ENCODE assay signal across 7 mouse cellular contexts in the genomic region with DNA sequence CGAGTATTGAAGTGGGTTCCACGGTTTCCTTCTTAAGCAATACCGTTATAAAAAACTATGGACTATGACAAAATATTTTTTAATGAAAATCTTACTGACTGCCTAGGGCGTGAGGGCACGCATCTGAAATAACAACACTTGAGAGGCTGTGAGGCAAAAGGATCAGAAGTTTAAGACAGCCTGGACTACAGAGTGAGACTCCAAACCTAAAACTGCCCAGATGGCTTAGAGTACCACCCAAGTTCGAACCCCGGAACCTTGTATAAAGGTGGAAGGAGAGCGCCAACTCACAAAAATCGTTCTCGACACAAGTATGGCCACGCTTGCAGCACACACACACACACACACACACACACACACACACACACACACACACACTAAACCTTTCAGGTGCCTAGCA. TPM values are rescaled to one million over a fixed set of nuclear protein-coding genes. Genes with fewer than 3 reads are reported as not detected.
DNase-seq lines count a peak whose midpoint lies in the region; ATAC-seq lines count a peak whose summit lies in the region.

No protein-coding gene starts in this region.

- peak overlapping the region; percentile 80 for H3K4me3 ChIP-seq in lung, embryonic 16.5 days (ENCODE audit: low read length)
- H3K4me3 ChIP-seq in forebrain, embryonic 11.5 days (ENCODE audit: low read depth, low read length), result peak overlapping the region; percentile 74
- peak overlapping the region; percentile 66 for H3K4me3 ChIP-seq in limb, embryonic 12.5 days (replicated peaks)
- H3K4me3 ChIP-seq in stomach, embryonic 14.5 days (ENCODE audit: low read depth, low read length), result peak overlapping the region; percentile 71

- ATAC-seq in lung, embryonic 16.5 days (ENCODE audit: low read depth), result peak; percentile 42
- peak; percentile 50; the same call in 1 of the 2 replicates for ATAC-seq in forebrain, embryonic 11.5 days (replicated peaks; ENCODE audit: low FRiP score)
- ATAC-seq in limb, embryonic 12.5 days (ENCODE audit: insufficient number of reproducible peaks, insufficient read depth, low FRiP score, low TSS enrichment, low read depth), result no peak
- ATAC-seq in stomach, embryonic 14.5 days (ENCODE audit: insufficient number of reproducible peaks, insufficient read depth, low FRiP score, low read depth), result peak; percentile 16; the same call in 1 of the 2 replicates

- no peak overlapping the region for H3K27ac ChIP-seq in lung, embryonic 16.5 days (ENCODE audit: low read length)
- no peak overlapping the region for H3K27ac ChIP-seq in forebrain, embryonic 11.5 days (ENCODE audit: low read depth, low read length)
- H3K27ac ChIP-seq in limb, embryonic 12.5 days, result no peak overlapping the region
- no peak overlapping the region for H3K27ac ChIP-seq in stomach, embryonic 14.5 days (ENCODE audit: low read length)

- 29% methylated on average over 11 of the region's 11 CpGs for WGBS in lung, embryonic 16.5 days
- 40% methylated on average over 11 of the region's 11 CpGs for WGBS in forebrain, embryonic 11.5 days
- WGBS in limb, embryonic 12.5 days, result 45% methylated on average over 11 of the region's 11 CpGs
- 36% methylated on average over 11 of the region's 11 CpGs for WGBS in stomach, embryonic 14.5 days

- no peaks in the 10 kb centered on the region for H3K27me3 ChIP-seq in lung, embryonic 16.5 days (ENCODE audit: control insufficient read depth, insufficient read depth, low read depth, low read length)
- no peaks in the 10 kb centered on the region for H3K27me3 ChIP-seq in forebrain, embryonic 11.5 days (ENCODE audit: control insufficient read depth, insufficient read depth, low read length)
- H3K27me3 ChIP-seq in limb, embryonic 12.5 days, result no peaks in the 10 kb centered on the region
- no peaks in the 10 kb centered on the region for H3K27me3 ChIP-seq in stomach, embryonic 14.5 days (ENCODE audit: control insufficient read depth, insufficient read depth, low read length)

- DNase-seq in lung, adult 18-20 months, result no peak
- peak; percentile 40 for DNase-seq in forebrain, embryonic 11.5 days (ENCODE audit: low spot score)
- no peak for DNase-seq in left cerebral cortex, adult 8-10 months (ENCODE audit: low spot score in 2 of 2)
- no peak for DNase-seq in adrenal gland, postnatal 4 days (ENCODE audit: low spot score in 2 of 2)

- H3K4me2 ChIP-seq in lung, embryonic 16.5 days (ENCODE audit: low read depth, low read length), result peak overlapping the region; percentile 67
- H3K4me2 ChIP-seq in forebrain, embryonic 11.5 days (ENCODE audit: low read depth, low read length, severe bottlenecking), result peak overlapping the region; percentile 96
- peak overlapping the region; percentile 84 for H3K4me2 ChIP-seq in limb, embryonic 12.5 days
- peak overlapping the region; percentile 93 for H3K4me2 ChIP-seq in stomach, embryonic 14.5 days (replicated peaks; ENCODE audit: low read depth, low read length)

- peak overlapping the region; percentile 59 for H3K9ac ChIP-seq in lung, embryonic 16.5 days (ENCODE audit: low read length)
- H3K9ac ChIP-seq in forebrain, embryonic 11.5 days (ENCODE audit: low read length), result peak overlapping the region; percentile 40; the same call in 1 of the 2 replicates
- H3K9ac ChIP-seq in limb, embryonic 12.5 days (replicated peaks), result 0 out of 2 replicates have a peak overlapping the region, but pooled peaks have one; percentile 67
- H3K9ac ChIP-seq in stomach, embryonic 14.5 days (replicated peaks; ENCODE audit: low read depth, low read length), result no peak overlapping the region

- peaks cover 3% of the 10 kb centered on the region; the same call in 1 of the 2 replicates for H3K4me1 ChIP-seq in lung, embryonic 16.5 days (replicated peaks; ENCODE audit: control insufficient read depth, insufficient read depth, low read length)
- H3K4me1 ChIP-seq in forebrain, embryonic 11.5 days (replicated peaks; ENCODE audit: control insufficient read depth, insufficient read depth, low read length), result peaks cover 5% of the 10 kb centered on the region; the same call in 1 of the 2 replicates
- peaks cover 11% of the 10 kb centered on the region for H3K4me1 ChIP-seq in limb, embryonic 12.5 days (replicated peaks)
- peaks cover 6% of the 10 kb centered on the region; the same call in 1 of the 2 replicates for H3K4me1 ChIP-seq in stomach, embryonic 14.5 days (ENCODE audit: control insufficient read depth, insufficient read depth, low read length)

- peaks cover 4% of the 10 kb centered on the region for H3K36me3 ChIP-seq in lung, embryonic 16.5 days (ENCODE audit: control insufficient read depth, insufficient read depth, low read length)
- H3K36me3 ChIP-seq in forebrain, embryonic 11.5 days (ENCODE audit: control insufficient read depth, insufficient read depth, low read length), result no peaks in the 10 kb centered on the region; the same call in 1 of the 2 replicates
- peaks cover 21% of the 10 kb centered on the region; the same call in 1 of the 2 replicates for H3K36me3 ChIP-seq in limb, embryonic 12.5 days
- no peaks in the 10 kb centered on the region for H3K36me3 ChIP-seq in stomach, embryonic 14.5 days (ENCODE audit: control insufficient read depth, insufficient read depth, low read length)

- no peaks in the 10 kb centered on the region for H3K9me3 ChIP-seq in lung, embryonic 16.5 days (ENCODE audit: control insufficient read depth, low read length)
- H3K9me3 ChIP-seq in forebrain, embryonic 11.5 days (ENCODE audit: control insufficient read depth, low read length), result no peaks in the 10 kb centered on the region
- H3K9me3 ChIP-seq in limb, embryonic 12.5 days, result no peaks in the 10 kb centered on the region
- H3K9me3 ChIP-seq in stomach, embryonic 14.5 days (ENCODE audit: control insufficient read depth, low read depth, low read length), result no peaks in the 10 kb centered on the region

RNA-seq across cellular contexts. Expression of gene Commd4, which starts 0.4 kb away (rescaled TPM):
- 96.0 and 106 TPM in 2 replicates for polyA plus RNA-seq in lung, embryonic 16.5 days (2015; fragmentation: Nextera tagmentation; extraction: Ambion mirVana)
- polyA plus RNA-seq in forebrain, embryonic 11.5 days (2014; fragmentation: Nextera tagmentation; extraction: Ambion mirVana), result 87.1 and 99.0 TPM in 2 replicates
- 77.9 and 91.6 TPM in 2 replicates for polyA plus RNA-seq in limb, embryonic 12.5 days (2016; fragmentation: Nextera tagmentation; extraction: Ambion mirVana)
- polyA plus RNA-seq in stomach, embryonic 14.5 days (2014; fragmentation: Nextera tagmentation; extraction: Ambion mirVana), result 91.9 and 94.8 TPM in 2 replicates
- 100 to 1,000 TPM in 1 of 4 experiments, 10 to 100 TPM in 3; 86.3 to 104 (median 93.7) TPM for total RNA-seq in left cerebral cortex, adult 8-10 months (2022)
- 10 to 100 TPM; 65.7 to 78.2 TPM for total RNA-seq in adrenal gland, postnatal 4 days (2021)

RNA-seq across cellular contexts. Expression of gene Neil1, which starts 10.4 kb away (rescaled TPM):
- 8.8 and 9.3 TPM in 2 replicates for polyA plus RNA-seq in lung, embryonic 16.5 days (2015; fragmentation: Nextera tagmentation; extraction: Ambion mirVana)
- 5.2 and 5.4 TPM in 2 replicates for polyA plus RNA-seq in forebrain, embryonic 11.5 days (2014; fragmentation: Nextera tagmentation; extraction: Ambion mirVana)
- 7.8 and 8.1 TPM in 2 replicates for polyA plus RNA-seq in limb, embryonic 12.5 days (2016; fragmentation: Nextera tagmentation; extraction: Ambion mirVana)
- 7.0 and 10.2 TPM in 2 replicates for polyA plus RNA-seq in stomach, embryonic 14.5 days (2014; fragmentation: Nextera tagmentation; extraction: Ambion mirVana)
- 10 to 100 TPM in 2 of 4 experiments, 1 to 10 TPM in 2; 7.9 to 11.9 (median 9.5) TPM for total RNA-seq in left cerebral cortex, adult 8-10 months (2022)
- total RNA-seq in adrenal gland, postnatal 4 days (2021), result 10 to 100 TPM; 10.8 to 11.1 TPM

RNA-seq across cellular contexts. Expression of gene Man2c1, which starts 28.0 kb away (rescaled TPM):
- 65.0 and 74.5 TPM in 2 replicates for polyA plus RNA-seq in lung, embryonic 16.5 days (2015; fragmentation: Nextera tagmentation; extraction: Ambion mirVana)
- 37.6 and 41.3 TPM in 2 replicates for polyA plus RNA-seq in forebrain, embryonic 11.5 days (2014; fragmentation: Nextera tagmentation; extraction: Ambion mirVana)
- 70.7 and 70.8 TPM in 2 replicates for polyA plus RNA-seq in limb, embryonic 12.5 days (2016; fragmentation: Nextera tagmentation; extraction: Ambion mirVana)
- 43.7 and 45.3 TPM in 2 replicates for polyA plus RNA-seq in stomach, embryonic 14.5 days (2014; fragmentation: Nextera tagmentation; extraction: Ambion mirVana)
- total RNA-seq in left cerebral cortex, adult 8-10 months (2022), result 100 to 1,000 TPM; 116 to 162 (median 135) TPM
- 100 to 1,000 TPM; 172 to 175 TPM for total RNA-seq in adrenal gland, postnatal 4 days (2021)
